Mouse (Mus musculus) kidney, postnatal 0 days (tissue): Measurements from ENCODE around the gene Nrg4. TPM values are rescaled to one million over a fixed set of nuclear protein-coding genes. Genes with fewer than 3 reads are reported as not detected.

Source experiments
- ATAC-seq: fragments of 200-750 bp; cut with Nextera tagmentation; replicated peaks from 2 replicates; pipeline ENCODE4 v1.8.0; 2017; ENCODE audit warnings: low read depth, moderate number of reproducible peaks, moderate TSS enrichment, moderate library complexity; ENCODE audit not compliant: low FRiP score
- DNase-seq: peaks from one replicate; pipeline ENCODE4 v3.0.0-alpha.2; 2016; ENCODE audit warnings: low spot score
- H3K27ac ChIP-seq: fragments of 300-500 bp; sonication (generic); 2 replicates; pipeline ENCODE4 v1.5.1; 2014; ENCODE audit warnings: mild to moderate bottlenecking
- H3K27me3 ChIP-seq: fragments of 300-500 bp; sonication (generic); 2 replicates; pipeline ENCODE4 v1.6.1; 2014; ENCODE audit warnings: low read length, mixed read lengths; ENCODE audit not compliant: insufficient read depth
- H3K36me3 ChIP-seq: fragments of 300-500 bp; sonication (generic); 2 replicates; pipeline ENCODE4 v1.6.1; 2014; ENCODE audit warnings: low read length, mixed read lengths; ENCODE audit not compliant: insufficient read depth
- H3K4me1 ChIP-seq: fragments of 300-500 bp; sonication (generic); replicated peaks from 2 replicates; pipeline ENCODE4 v1.6.1; 2014; ENCODE audit warnings: antibody characterized with exemption, low read length, mixed read lengths; ENCODE audit not compliant: insufficient read depth
- H3K4me2 ChIP-seq: fragments of 300-500 bp; sonication (generic); 2 replicates; pipeline ENCODE4 v1.6.1; 2014; ENCODE audit warnings: mild to moderate bottlenecking, low read length, moderate library complexity, mixed read lengths
- H3K4me3 ChIP-seq: fragments of 300-500 bp; sonication (generic); replicated peaks from 2 replicates; pipeline ENCODE4 v1.5.1; 2014; ENCODE audit warnings: low read depth, low read length
- H3K9ac ChIP-seq: fragments of 300-500 bp; sonication (generic); 2 replicates; pipeline ENCODE4 v1.6.1; 2014; ENCODE audit warnings: low read depth, low read length
- H3K9me3 ChIP-seq: fragments of 300-500 bp; sonication (generic); replicated peaks from 2 replicates; pipeline ENCODE4 v1.6.1; 2016; ENCODE audit warnings: low read length, inconsistent platforms, mixed read lengths
- CTCF ChIP-seq: IDR thresholded peaks from 2 replicates; pipeline ENCODE4 v1.5.1; 2016; ENCODE audit warnings: antibody characterized with exemption, low read depth, mild to moderate bottlenecking, moderate library complexity
- WGBS: fragments of 180-500 bp; shearing (Covaris S2); extraction: QIAGEN DNeasy Blood & Tissue Kit; methylation state at CpG from one replicate; pipeline ENCODE4 v1.1.7; 2014; 5-methylcytosine and 5-hydroxymethylcytosine counted together
- polyA plus RNA-seq: library from polyadenylated mRNA; unstranded; fragments of >200 nt; fragmentation: Nextera tagmentation; extraction: Ambion mirVana; gene quantifications from 2 replicates; pipeline ENCODE4 v1.2.1, GENCODE M21; 2015

Gene Nrg4
- polyA plus RNA-seq, 1 experiment from 2014 or later = 0.39 TPM

DNA sequence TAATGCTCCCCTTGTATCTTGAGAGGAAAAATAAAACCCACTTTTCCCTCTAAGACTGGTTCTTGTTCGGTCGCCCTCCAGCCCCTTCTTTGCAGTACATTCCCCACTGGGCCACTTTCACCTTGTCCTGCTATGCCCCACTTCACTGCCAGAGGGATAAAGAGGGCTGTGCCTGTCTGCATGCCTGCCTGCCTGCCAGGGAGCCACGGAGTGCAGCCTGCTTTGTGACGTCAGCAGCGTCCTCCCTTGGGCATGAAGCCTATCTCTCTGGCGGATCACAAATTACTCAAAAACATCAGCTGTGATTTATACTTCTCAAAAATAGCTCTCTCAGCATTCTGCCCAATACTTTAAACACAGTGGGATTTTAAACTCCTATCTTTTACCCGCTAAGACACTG lies 6.3 kb upstream of the Nrg4 start:
- DNase-seq = peak; percentile 21
- H3K27me3 ChIP-seq = peaks cover 25% of the 10 kb centered on the region
- WGBS = 24% methylated on average over 7 of the region's 7 CpGs
- H3K4me1 ChIP-seq = no peaks in the 10 kb centered on the region
- no peaks in the 10 kb centered on the region for H3K9me3 ChIP-seq
- H3K36me3 ChIP-seq = no peaks in the 10 kb centered on the region
- ATAC-seq = no peak
- no peak overlapping the region for H3K27ac ChIP-seq
- H3K4me3 ChIP-seq = no peak overlapping the region
- TF ChIP-seq CTCF = no peak
- no peak overlapping the region for H3K4me2 ChIP-seq
- H3K9ac ChIP-seq = no peak overlapping the region

DNA sequence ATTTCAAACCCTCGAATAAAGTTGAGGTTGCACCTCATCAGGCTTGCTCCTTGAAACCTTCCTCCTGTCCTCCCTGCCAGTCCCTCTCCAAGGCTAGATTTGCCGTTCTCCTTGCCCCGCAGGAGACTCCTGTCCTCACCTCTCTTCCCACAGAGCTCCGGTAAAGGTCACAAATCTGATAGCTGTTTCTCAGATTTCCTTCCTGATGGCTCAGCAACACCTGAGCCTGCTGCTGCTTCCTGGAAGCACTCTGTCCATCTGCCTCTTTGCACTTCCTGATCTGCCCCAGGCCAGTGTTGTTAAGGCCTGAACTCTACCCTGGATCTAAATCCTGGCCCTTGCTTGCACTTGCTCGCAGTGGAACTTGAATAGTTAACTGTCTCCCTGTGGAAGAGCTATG lies 5.8 kb upstream of the Nrg4 start:
- DNase-seq (no peak), ATAC-seq (no peak)
- H3K36me3 ChIP-seq = no peaks in the 10 kb centered on the region
- H3K4me1 ChIP-seq = no peaks in the 10 kb centered on the region
- no peak overlapping the region for H3K27ac ChIP-seq
- peaks cover 26% of the 10 kb centered on the region for H3K27me3 ChIP-seq
- no peak overlapping the region for H3K4me2 ChIP-seq
- H3K9me3 ChIP-seq = no peaks in the 10 kb centered on the region
- no peak overlapping the region for H3K4me3 ChIP-seq
- 21% methylated on average over 5 of the region's 5 CpGs for WGBS
- H3K9ac ChIP-seq = no peak overlapping the region
- TF ChIP-seq CTCF = no peak

DNA sequence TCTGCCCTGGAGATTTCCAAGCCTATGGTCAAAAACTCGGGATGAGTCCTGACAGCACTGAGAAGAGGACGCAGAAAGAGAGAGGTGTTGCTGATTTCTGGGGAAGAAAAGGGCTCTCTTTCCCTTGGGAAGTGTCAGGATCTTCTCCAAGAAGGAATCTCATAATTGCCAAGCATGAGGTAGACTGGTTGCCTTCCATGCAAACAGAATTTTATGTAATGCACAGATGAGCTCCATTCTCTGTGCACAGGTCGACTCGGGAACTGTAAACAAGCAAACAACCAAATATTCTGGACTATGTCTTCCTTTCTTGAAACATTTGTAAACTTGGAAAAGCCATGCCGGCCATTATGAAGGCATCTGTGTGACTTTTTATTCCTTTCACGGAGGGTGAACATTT lies 2.8 kb upstream of the Nrg4 start:
- no peak for DNase-seq
- no peaks in the 10 kb centered on the region for H3K4me1 ChIP-seq
- no peak for TF ChIP-seq CTCF
- ATAC-seq = no peak
- no peak overlapping the region for H3K4me3 ChIP-seq
- no peak overlapping the region for H3K9ac ChIP-seq
- peaks cover 38% of the 10 kb centered on the region for H3K27me3 ChIP-seq
- 74% methylated on average over 6 of the region's 6 CpGs for WGBS
- H3K27ac ChIP-seq = no peak overlapping the region
- H3K9me3 ChIP-seq = no peaks in the 10 kb centered on the region
- no peaks in the 10 kb centered on the region for H3K36me3 ChIP-seq
- no peak overlapping the region for H3K4me2 ChIP-seq

DNA sequence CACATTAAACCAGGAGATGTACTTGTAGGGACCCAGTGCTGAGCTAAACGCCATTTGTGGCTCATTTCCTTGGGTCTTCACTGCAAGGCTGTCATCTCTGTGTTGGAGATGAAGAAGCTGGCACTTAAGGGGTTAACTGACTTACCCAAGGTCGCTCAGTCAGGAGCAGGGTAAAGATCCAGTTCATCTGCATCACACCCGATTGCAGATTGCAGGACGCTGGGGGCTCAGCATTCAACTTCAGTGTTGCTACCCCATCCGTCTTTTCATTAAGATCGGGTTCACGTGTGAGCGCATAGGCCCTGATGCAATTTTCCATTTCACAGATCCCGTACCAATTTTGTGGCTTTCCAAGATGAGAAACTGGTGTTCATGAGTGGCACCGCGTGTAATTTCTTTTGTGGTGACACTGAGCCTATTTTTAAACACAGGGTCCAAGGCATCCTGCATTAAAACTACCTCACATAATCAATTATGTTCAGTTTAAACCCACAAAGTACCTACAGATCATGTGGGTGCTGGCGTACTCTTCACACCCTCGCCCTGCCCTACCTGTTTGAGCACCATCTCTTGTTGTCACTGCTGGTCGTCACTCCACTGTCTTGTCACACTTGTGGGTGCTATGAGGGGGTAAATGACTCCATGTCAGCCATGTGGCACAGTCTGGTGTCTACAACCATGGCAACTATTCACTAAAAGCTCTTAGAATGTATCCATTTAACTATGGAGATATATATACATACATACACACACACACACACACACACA lies 1.7 kb upstream of the Nrg4 start:
- no peaks in the 10 kb centered on the region for H3K4me1 ChIP-seq
- H3K9ac ChIP-seq = no peak overlapping the region
- H3K9me3 ChIP-seq = no peaks in the 10 kb centered on the region
- no peak overlapping the region for H3K4me3 ChIP-seq
- H3K27ac ChIP-seq = no peak overlapping the region
- peaks cover 38% of the 10 kb centered on the region for H3K27me3 ChIP-seq
- ATAC-seq (no peak), DNase-seq (no peak)
- TF ChIP-seq CTCF = no peak
- H3K36me3 ChIP-seq = no peaks in the 10 kb centered on the region
- H3K4me2 ChIP-seq = no peak overlapping the region
- 32% methylated on average over 14 of the region's 14 CpGs for WGBS

DNA sequence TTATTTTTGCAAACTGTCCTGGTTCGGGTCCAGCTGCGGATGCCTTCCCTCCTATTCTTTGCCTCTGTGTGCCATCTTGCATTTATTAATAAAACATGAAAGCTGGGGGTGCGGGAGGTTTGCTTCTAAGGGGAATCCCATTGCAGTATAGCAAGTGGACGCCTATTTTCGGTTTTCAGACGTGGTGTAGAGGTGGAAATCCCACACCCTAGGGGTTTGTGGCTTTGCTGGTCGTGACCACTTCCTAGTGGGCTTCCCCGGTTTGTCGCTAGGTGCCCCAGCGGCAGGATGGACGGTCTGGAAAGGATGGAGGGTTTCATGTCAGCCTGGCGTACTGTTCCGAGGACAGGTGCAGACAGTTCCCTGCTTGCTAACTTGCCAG lies 581 bp upstream of the Nrg4 start:
- under 1% methylated on average over 13 of the region's 13 CpGs for WGBS
- Histone ChIP-seq H3K36me3 (no peaks in the 10 kb centered on the region), H3K4me1 (no peaks in the 10 kb centered on the region), H3K27me3 (peaks cover 41% of the 10 kb centered on the region), H3K4me3 (peak overlapping the region; percentile 68), H3K9ac (peak overlapping the region; percentile 54), H3K4me2 (peak overlapping the region; percentile 94), H3K27ac (no peak overlapping the region), H3K9me3 (no peaks in the 10 kb centered on the region)
- DNase-seq (peak; percentile 8), ATAC-seq (no peak)
- TF ChIP-seq CTCF = no peak

DNA sequence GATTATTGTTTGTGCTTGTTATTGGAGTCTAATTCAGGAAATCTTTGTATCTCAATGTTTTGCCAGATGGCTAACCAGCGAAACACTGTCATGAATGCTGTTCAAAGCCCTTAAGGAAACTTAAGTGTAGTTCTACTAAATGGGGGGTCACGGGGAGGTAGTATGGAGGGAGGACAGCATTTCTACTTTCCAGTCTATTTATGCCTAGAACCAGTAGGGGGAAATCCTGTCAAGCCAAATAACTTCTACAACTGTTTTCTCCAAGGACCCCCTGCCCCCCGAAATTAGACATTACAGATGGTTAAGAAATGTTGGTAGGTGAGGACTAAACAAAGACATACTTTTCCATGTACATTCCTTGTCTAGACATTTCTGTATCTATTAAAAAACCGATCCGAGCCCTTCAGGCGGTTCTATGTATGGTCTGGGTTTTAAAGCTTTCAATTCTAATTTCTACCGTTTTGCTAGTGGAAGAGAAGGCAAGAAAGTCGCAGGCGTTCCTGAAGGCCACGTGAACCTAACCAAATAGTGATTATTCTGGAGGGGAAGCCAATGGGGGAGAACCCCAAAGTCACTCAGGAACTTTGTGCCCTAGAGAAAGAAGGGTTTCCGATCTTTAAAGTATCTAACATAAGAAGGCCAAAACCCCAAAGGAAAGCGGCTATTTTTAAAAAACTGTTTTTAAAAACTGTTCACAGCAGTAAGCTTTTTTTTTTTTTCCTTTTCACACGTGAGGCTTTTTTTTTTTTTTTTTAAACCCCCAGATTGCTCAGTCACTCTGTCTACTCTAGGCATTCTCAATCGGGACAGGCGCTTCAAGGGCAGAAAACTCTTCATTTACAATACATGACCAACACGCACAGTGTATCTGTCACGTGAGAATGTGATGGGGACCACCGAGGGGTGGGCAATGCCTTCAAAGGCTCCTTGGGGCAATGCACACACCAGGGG lies 805 bp downstream of the Nrg4 start:
- Histone ChIP-seq H3K4me2 (peak overlapping the region; percentile 94), H3K9ac (peak overlapping the region; percentile 54), H3K4me3 (peak overlapping the region; percentile 68), H3K36me3 (no peaks in the 10 kb centered on the region), H3K9me3 (no peaks in the 10 kb centered on the region), H3K27ac (no peak overlapping the region), H3K27me3 (peaks cover 38% of the 10 kb centered on the region), H3K4me1 (no peaks in the 10 kb centered on the region)
- DNase-seq (peak; percentile 16), ATAC-seq (no peak)
- peak; percentile 13; the same call in 1 of the 2 replicates for TF ChIP-seq CTCF
- 14% methylated on average over 18 of the region's 18 CpGs for WGBS
